Mouse (Mus musculus): ENCODE data around the gene Susd3. TPM values are rescaled to one million over a fixed set of nuclear protein-coding genes. Genes with fewer than 3 reads are reported as not detected.

Susd3 gene
- polyA plus RNA-seq, 1 experiment from 2014 or later, result 44.8 TPM

- ATAC-seq (replicated peaks; ENCODE audit: low FRiP score, low read depth) (no peak), DNase-seq (ENCODE audit: low spot score) (no peak)
- 85% methylated on average over 4 of the region's 4 CpGs for WGBS
- H3K4me2 ChIP-seq (ENCODE audit: low read length), result no peak overlapping the region
- no peaks in the 10 kb centered on the region for H3K36me3 ChIP-seq (ENCODE audit: insufficient read depth, low read length)
- peaks cover 17% of the 10 kb centered on the region; the same call in 1 of the 2 replicates for H3K4me1 ChIP-seq (replicated peaks; ENCODE audit: insufficient read depth, low read length)
- H3K9me3 ChIP-seq (replicated peaks; ENCODE audit: low read length), result no peaks in the 10 kb centered on the region
- no peak overlapping the region for H3K27ac ChIP-seq
- TF ChIP-seq CTCF (IDR thresholded peaks at IDR 0.05; ENCODE audit: low read depth), result no peak
- H3K4me3 ChIP-seq (replicated peaks; ENCODE audit: low read depth, low read length), result no peak overlapping the region
- H3K27me3 ChIP-seq (ENCODE audit: insufficient read depth, low read length), result no peaks in the 10 kb centered on the region
- no peak overlapping the region for H3K9ac ChIP-seq (ENCODE audit: low read depth, low read length)
These were observed 35.6 kb downstream of the Susd3 start for GRCm38 (mm10) chr13:49212711-49213500.

GRCm38 (mm10) chr13:49209306-49209705 is 39.2 kb downstream of the Susd3 start:
- H3K4me1 ChIP-seq (replicated peaks; ENCODE audit: insufficient read depth, low read length), result 0 out of 2 replicates have a peak, but pooled peaks cover 6% of the 10 kb centered on the region
- H3K36me3 ChIP-seq (ENCODE audit: insufficient read depth, low read length), result peaks cover 6% of the 10 kb centered on the region; the same call in 1 of the 2 replicates
- no peak for ATAC-seq (replicated peaks; ENCODE audit: low FRiP score, low read depth)
- H3K9me3 ChIP-seq (replicated peaks; ENCODE audit: low read length), result no peaks in the 10 kb centered on the region
- no peak for DNase-seq (ENCODE audit: low spot score)
- no peak overlapping the region for H3K4me3 ChIP-seq (replicated peaks; ENCODE audit: low read depth, low read length)
- no peak overlapping the region for H3K9ac ChIP-seq (ENCODE audit: low read depth, low read length)
- WGBS, result 72% methylated on average over 7 of the region's 7 CpGs
- no peaks in the 10 kb centered on the region for H3K27me3 ChIP-seq (ENCODE audit: insufficient read depth, low read length)
- H3K4me2 ChIP-seq (ENCODE audit: low read length), result no peak overlapping the region
- no peak for TF ChIP-seq CTCF (IDR thresholded peaks at IDR 0.05; ENCODE audit: low read depth)
- H3K27ac ChIP-seq, result no peak overlapping the region

GRCm38 (mm10) chr13:49206341-49206740 is 42.2 kb downstream of the Susd3 start:
- H3K27me3 ChIP-seq (ENCODE audit: insufficient read depth, low read length), result no peaks in the 10 kb centered on the region
- no peak overlapping the region for H3K27ac ChIP-seq
- no peaks in the 10 kb centered on the region for H3K4me1 ChIP-seq (replicated peaks; ENCODE audit: insufficient read depth, low read length)
- ATAC-seq (replicated peaks; ENCODE audit: low FRiP score, low read depth) (no peak), DNase-seq (ENCODE audit: low spot score) (no peak)
- WGBS, result 89% methylated on average over 2 of the region's 2 CpGs
- no peak for TF ChIP-seq CTCF (IDR thresholded peaks at IDR 0.05; ENCODE audit: low read depth)
- no peaks in the 10 kb centered on the region for H3K9me3 ChIP-seq (replicated peaks; ENCODE audit: low read length)
- peaks cover 13% of the 10 kb centered on the region; the same call in 1 of the 2 replicates for H3K36me3 ChIP-seq (ENCODE audit: insufficient read depth, low read length)
- H3K9ac ChIP-seq (ENCODE audit: low read depth, low read length), result no peak overlapping the region
- no peak overlapping the region for H3K4me2 ChIP-seq (ENCODE audit: low read length)
- H3K4me3 ChIP-seq (replicated peaks; ENCODE audit: low read depth, low read length), result no peak overlapping the region

- Histone ChIP-seq H3K9ac (ENCODE audit: low read depth, low read length) (no peak overlapping the region), H3K36me3 (ENCODE audit: insufficient read depth, low read length) (peaks cover 13% of the 10 kb centered on the region; the same call in 1 of the 2 replicates), H3K27ac (no peak overlapping the region), H3K27me3 (ENCODE audit: insufficient read depth, low read length) (no peaks in the 10 kb centered on the region), H3K4me2 (ENCODE audit: low read length) (no peak overlapping the region), H3K9me3 (replicated peaks; ENCODE audit: low read length) (no peaks in the 10 kb centered on the region), H3K4me3 (replicated peaks; ENCODE audit: low read depth, low read length) (no peak overlapping the region), H3K4me1 (replicated peaks; ENCODE audit: insufficient read depth, low read length) (no peaks in the 10 kb centered on the region)
- ATAC-seq (replicated peaks; ENCODE audit: low FRiP score, low read depth) (peak; percentile 49; the same call in 1 of the 2 replicates), DNase-seq (ENCODE audit: low spot score) (peak; percentile 82)
- peak; percentile 98 for TF ChIP-seq CTCF (IDR thresholded peaks at IDR 0.05; ENCODE audit: low read depth)
- WGBS, result 39% methylated on average over 13 of the region's 13 CpGs
These were observed 43.0 kb downstream of the Susd3 start for GRCm38 (mm10) chr13:49205381-49205998.

- Histone ChIP-seq H3K4me2 (ENCODE audit: low read length) (no peak overlapping the region), H3K9ac (ENCODE audit: low read depth, low read length) (no peak overlapping the region), H3K4me3 (replicated peaks; ENCODE audit: low read depth, low read length) (no peak overlapping the region), H3K27ac (no peak overlapping the region), H3K4me1 (replicated peaks; ENCODE audit: insufficient read depth, low read length) (no peaks in the 10 kb centered on the region), H3K36me3 (ENCODE audit: insufficient read depth, low read length) (peaks cover 13% of the 10 kb centered on the region; the same call in 1 of the 2 replicates), H3K9me3 (replicated peaks; ENCODE audit: low read length) (no peaks in the 10 kb centered on the region), H3K27me3 (ENCODE audit: insufficient read depth, low read length) (no peaks in the 10 kb centered on the region)
- ATAC-seq (replicated peaks; ENCODE audit: low FRiP score, low read depth) (no peak), DNase-seq (ENCODE audit: low spot score) (no peak)
- TF ChIP-seq CTCF (IDR thresholded peaks at IDR 0.05; ENCODE audit: low read depth), result no peak
- 89% methylated on average over 7 of the region's 7 CpGs for WGBS
These were observed 46.0 kb downstream of the Susd3 start for GRCm38 (mm10) chr13:49202556-49202955.

- no peak for ATAC-seq (replicated peaks; ENCODE audit: low FRiP score, low read depth)
- H3K27ac ChIP-seq, result no peak overlapping the region
- H3K27me3 ChIP-seq (ENCODE audit: insufficient read depth, low read length), result no peaks in the 10 kb centered on the region
- no peaks in the 10 kb centered on the region for H3K9me3 ChIP-seq (replicated peaks; ENCODE audit: low read length)
- no peak overlapping the region for H3K9ac ChIP-seq (ENCODE audit: low read depth, low read length)
- no peak for DNase-seq (ENCODE audit: low spot score)
- no peaks in the 10 kb centered on the region for H3K4me1 ChIP-seq (replicated peaks; ENCODE audit: insufficient read depth, low read length)
- no peak for TF ChIP-seq CTCF (IDR thresholded peaks at IDR 0.05; ENCODE audit: low read depth)
- H3K4me3 ChIP-seq (replicated peaks; ENCODE audit: low read depth, low read length), result no peak overlapping the region
- WGBS, result 91% methylated on average over 13 of the region's 13 CpGs
- H3K4me2 ChIP-seq (ENCODE audit: low read length), result no peak overlapping the region
- peaks cover 16% of the 10 kb centered on the region for H3K36me3 ChIP-seq (ENCODE audit: insufficient read depth, low read length)
These were observed 47.8 kb downstream of the Susd3 start for GRCm38 (mm10) chr13:49200688-49201087.
